Mouse (Mus musculus) heart, embryonic 16.5 days (tissue): ENCODE measurements at regions not wholly inside any gene's neighbourhood (a gene's known extent, or its start where the extent isn't known, plus 50 kb on each side); places are given as distances from the start of the nearest gene placed in this dataset.
A peak's percentile ranks its signal among the peaks of the same experiment; 100 is the strongest.

Experiments used
- ATAC-seq: fragments of 200-750 bp; cut with Nextera tagmentation; replicated peaks from 2 replicates; pipeline ENCODE4 v1.8.0; 2017; ENCODE audit warnings: moderate number of reproducible peaks; ENCODE audit not compliant: insufficient read depth, low FRiP score; ENCODE audit errors: extremely low read depth
- H3K27ac ChIP-seq: fragments of 300-500 bp; sonication (generic); 2 replicates; pipeline ENCODE4 v1.5.1; 2014; ENCODE audit warnings: mild to moderate bottlenecking, low read length, control low read depth, moderate library complexity
- H3K27me3 ChIP-seq: fragments of 300-500 bp; sonication (generic); 2 replicates; pipeline ENCODE4 v1.6.1; 2014; ENCODE audit warnings: low read length, mixed read lengths; ENCODE audit not compliant: control insufficient read depth, insufficient read depth
- H3K36me3 ChIP-seq: fragments of 300-500 bp; sonication (generic); 2 replicates; pipeline ENCODE4 v1.6.1; 2014; ENCODE audit not compliant: control insufficient read depth, insufficient read depth
- H3K4me1 ChIP-seq: fragments of 300-500 bp; sonication (generic); 2 replicates; pipeline ENCODE4 v1.6.1; 2014; ENCODE audit warnings: low read length, mixed read lengths; ENCODE audit not compliant: control insufficient read depth, insufficient read depth
- H3K4me2 ChIP-seq: fragments of 300-500 bp; sonication (generic); 2 replicates; pipeline ENCODE4 v1.6.1; 2014; ENCODE audit warnings: low read depth, mild to moderate bottlenecking, control low read depth, low read length
- H3K4me3 ChIP-seq: fragments of 300-500 bp; sonication (generic); 2 replicates; pipeline ENCODE4 v1.5.1; 2014; ENCODE audit warnings: mild to moderate bottlenecking, control low read depth, low read length
- H3K9ac ChIP-seq: fragments of 300-500 bp; sonication (generic); 2 replicates; pipeline ENCODE4 v1.6.1; 2014; ENCODE audit warnings: low read length, control low read depth
- H3K9me3 ChIP-seq: fragments of 300-500 bp; sonication (generic); replicated peaks from 2 replicates; pipeline ENCODE4 v1.6.1; 2016; ENCODE audit warnings: low read length; ENCODE audit not compliant: control insufficient read depth
- WGBS: fragments of 180-500 bp; shearing (Covaris S2); extraction: QIAGEN DNeasy Blood & Tissue Kit; methylation state at CpG from one replicate; pipeline ENCODE4 v1.1.7; 2014; 5-methylcytosine and 5-hydroxymethylcytosine counted together

DNA sequence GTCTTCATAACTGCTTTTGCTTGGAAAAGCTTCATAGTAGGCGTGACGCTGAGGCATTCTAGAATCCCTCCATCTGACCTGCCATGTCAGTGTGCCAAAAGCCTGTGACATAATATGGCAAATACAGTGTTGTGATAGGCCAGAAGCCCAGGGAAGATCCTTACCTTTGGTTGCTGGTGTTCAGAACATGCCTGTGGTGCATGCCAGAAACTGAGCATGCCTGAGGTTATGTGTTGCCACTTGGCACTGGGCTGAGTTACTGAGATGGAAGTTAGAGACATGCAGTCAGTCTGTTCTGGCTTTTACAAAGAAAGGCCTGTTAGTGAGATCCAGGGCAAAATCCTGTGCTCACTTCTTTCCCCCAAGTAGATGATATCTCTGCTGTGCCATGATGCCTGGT lies 412.7 kb upstream of the Gm11042 start:
- Histone ChIP-seq H3K4me2 (no peak overlapping the region), H3K9ac (no peak overlapping the region), H3K27me3 (no peaks in the 10 kb centered on the region), H3K27ac (no peak overlapping the region), H3K4me1 (no peaks in the 10 kb centered on the region), H3K36me3 (no peaks in the 10 kb centered on the region), H3K4me3 (no peak overlapping the region), H3K9me3 (no peaks in the 10 kb centered on the region)
- no peak for ATAC-seq
- WGBS = 95% methylated on average over 2 of the region's 2 CpGs

DNA sequence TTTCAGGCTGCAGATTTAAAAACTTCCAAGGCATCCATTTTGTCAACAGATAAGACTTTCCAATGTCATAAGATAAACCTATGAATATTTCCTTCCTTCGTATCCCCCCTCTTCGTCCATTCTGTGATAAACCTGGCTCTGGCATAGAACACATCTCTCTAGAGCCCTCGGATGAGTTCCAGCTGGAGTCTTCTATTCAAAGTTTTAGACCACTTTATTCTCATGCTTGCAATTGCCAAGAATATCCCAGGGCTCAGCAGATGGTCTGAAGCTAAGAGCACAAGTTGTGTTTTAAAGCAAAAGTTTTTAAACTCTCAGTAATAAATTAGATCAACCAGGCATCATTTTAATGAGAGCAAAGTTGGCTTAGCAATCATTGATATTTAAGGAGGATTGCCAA lies 363.0 kb upstream of the Gm11042 start:
- no peak overlapping the region for H3K9ac ChIP-seq

DNA sequence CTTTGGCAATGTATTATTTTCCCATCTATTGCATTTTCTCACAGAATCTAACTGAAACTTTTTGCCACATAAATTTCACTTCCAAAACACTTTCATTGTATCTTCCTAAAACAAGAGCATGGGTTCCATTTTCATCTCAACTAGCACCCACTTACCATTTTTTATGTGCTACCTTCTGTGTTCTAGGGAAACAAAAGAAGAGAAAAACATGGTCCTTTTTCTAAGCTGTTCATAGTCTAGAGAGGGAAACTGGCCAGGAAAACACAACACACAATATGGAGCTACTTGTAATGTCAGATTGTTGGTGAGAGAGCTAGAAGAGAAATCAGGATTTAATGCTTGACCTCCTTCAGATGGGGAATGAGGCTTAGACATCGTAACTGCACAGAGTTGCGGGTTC lies 361.6 kb upstream of the Gm11042 start:
- no peak for ATAC-seq

More for the DNA sequence above, 363.0 kb upstream of the Gm11042 start:
- no peaks in the 10 kb centered on the region for H3K9me3 ChIP-seq
- 71% methylated on average over 3 of the region's 3 CpGs for WGBS
- H3K36me3 ChIP-seq = no peaks in the 10 kb centered on the region
- no peak overlapping the region for H3K27ac ChIP-seq
- H3K4me3 ChIP-seq = no peak overlapping the region
- H3K27me3 ChIP-seq = no peaks in the 10 kb centered on the region
- H3K4me2 ChIP-seq = no peak overlapping the region
- H3K4me1 ChIP-seq = no peaks in the 10 kb centered on the region
- ATAC-seq = no peak

DNA sequence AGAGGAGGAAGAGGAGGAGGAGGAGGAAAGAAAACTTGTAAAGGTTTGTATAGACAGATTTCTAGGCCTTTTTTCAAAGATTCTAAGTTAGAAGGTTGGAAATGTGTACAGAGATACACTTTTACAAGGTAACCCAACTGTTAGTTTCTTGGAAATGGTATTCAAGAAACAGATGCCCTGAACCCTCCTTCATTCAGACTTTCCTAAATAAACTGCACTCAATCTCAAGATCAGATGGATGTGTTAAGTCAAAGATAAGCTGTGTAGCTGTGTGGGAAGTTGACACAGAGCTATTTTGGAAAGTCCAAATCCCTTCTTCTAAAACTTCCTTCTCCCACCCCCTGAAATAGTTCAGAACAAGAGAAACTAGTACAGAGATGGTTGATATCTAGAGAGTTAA lies 342.2 kb upstream of the Gm11042 start:
- no peak overlapping the region for H3K4me3 ChIP-seq
- no peaks in the 10 kb centered on the region for H3K9me3 ChIP-seq
- H3K9ac ChIP-seq = no peak overlapping the region
- no peaks in the 10 kb centered on the region for H3K36me3 ChIP-seq
- no peaks in the 10 kb centered on the region for H3K27me3 ChIP-seq
- no peak overlapping the region for H3K27ac ChIP-seq
- ATAC-seq = no peak
- no peak overlapping the region for H3K4me2 ChIP-seq
- no peaks in the 10 kb centered on the region for H3K4me1 ChIP-seq

More for the DNA sequence above, 361.6 kb upstream of the Gm11042 start:
- Histone ChIP-seq H3K9ac (no peak overlapping the region), H3K4me3 (no peak overlapping the region), H3K27me3 (no peaks in the 10 kb centered on the region), H3K36me3 (no peaks in the 10 kb centered on the region), H3K4me1 (no peaks in the 10 kb centered on the region), H3K4me2 (no peak overlapping the region), H3K9me3 (no peaks in the 10 kb centered on the region), H3K27ac (no peak overlapping the region)
- WGBS = 88% methylated on average over 2 of the region's 2 CpGs

DNA sequence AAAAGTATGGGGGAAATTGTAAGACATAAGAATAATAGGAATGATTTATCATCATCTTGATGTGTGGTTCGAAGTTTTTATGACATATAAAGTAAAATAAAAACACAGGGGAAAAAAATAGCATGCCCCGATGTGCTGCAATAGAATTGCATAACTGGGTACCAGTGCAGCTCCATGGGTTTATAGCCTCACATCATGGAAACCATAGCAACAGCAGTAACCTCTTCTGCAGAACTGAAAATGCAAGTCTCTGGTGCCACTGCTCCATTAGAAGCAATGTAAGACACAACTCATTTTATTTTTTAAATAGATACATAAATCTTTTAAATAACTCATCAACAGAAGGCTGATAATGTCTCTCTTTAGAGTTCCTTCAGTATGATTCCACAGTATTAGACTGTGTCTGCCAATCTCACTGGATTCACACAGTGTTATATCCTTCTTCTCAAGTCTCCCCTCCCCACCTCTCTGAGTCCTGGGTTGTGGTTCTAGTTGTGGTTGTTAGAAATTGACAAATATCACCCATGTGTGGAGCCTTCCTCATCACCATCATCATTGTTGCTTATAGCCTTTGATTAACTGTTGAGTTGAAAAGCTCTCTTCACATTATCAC lies 340.9 kb upstream of the Gm11042 start:
- 69% methylated on average over 2 of the region's 2 CpGs for WGBS
- no peaks in the 10 kb centered on the region for H3K36me3 ChIP-seq

DNA sequence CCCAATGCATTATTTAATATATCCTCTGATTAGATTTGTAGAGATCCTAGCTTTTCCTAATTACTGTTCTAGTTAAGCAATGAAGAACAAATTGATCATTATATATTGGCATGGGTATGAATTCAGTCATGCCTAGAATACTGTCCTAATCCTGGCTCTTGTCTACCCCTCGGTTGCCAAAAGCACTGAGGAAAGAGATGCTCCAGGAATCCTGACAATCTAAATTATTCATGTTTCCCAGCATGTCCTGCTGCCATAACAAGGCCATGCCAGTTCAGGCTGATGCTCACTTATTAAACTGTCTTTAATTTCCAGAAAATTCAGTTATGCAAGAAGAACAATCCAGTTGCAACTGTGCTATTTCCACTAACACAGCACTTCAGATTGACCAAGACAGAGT lies 335.1 kb upstream of the Gm11042 start:
- Histone ChIP-seq H3K9ac (no peak overlapping the region), H3K4me3 (no peak overlapping the region), H3K9me3 (no peaks in the 10 kb centered on the region), H3K4me1 (no peaks in the 10 kb centered on the region), H3K36me3 (no peaks in the 10 kb centered on the region), H3K4me2 (no peak overlapping the region), H3K27me3 (no peaks in the 10 kb centered on the region), H3K27ac (no peak overlapping the region)
- no peak for ATAC-seq
- WGBS = 47% methylated on average over 1 of the region's 1 CpGs

More for the DNA sequence above, 340.9 kb upstream of the Gm11042 start:
- H3K9ac ChIP-seq = no peak overlapping the region
- H3K27me3 ChIP-seq = no peaks in the 10 kb centered on the region
- H3K27ac ChIP-seq = no peak overlapping the region
- no peaks in the 10 kb centered on the region for H3K4me1 ChIP-seq
- ATAC-seq = no peak
- H3K9me3 ChIP-seq = no peaks in the 10 kb centered on the region
- H3K4me2 ChIP-seq = no peak overlapping the region
- H3K4me3 ChIP-seq = no peak overlapping the region

DNA sequence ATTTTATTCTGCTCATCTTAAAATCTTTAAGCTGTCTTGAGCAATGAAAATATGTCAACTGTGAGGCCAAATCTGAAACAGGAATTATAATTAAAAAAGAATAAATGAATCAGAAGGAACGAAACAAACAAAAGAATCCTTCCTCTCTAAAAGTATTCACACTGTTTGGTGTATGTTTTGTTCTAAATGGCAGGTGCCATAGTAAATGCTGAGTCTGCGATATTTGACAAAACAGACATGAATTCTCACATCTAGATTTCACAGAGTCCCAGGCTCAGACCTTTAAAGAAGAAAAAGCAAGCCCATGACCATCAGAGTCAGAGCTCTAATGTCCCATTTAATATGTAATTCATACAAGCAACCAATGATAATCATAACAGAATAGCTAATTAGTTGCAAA lies 316.6 kb upstream of the Gm11042 start:
- Histone ChIP-seq H3K4me2 (no peak overlapping the region), H3K4me3 (no peak overlapping the region), H3K27ac (no peak overlapping the region), H3K9me3 (no peaks in the 10 kb centered on the region), H3K36me3 (no peaks in the 10 kb centered on the region), H3K9ac (no peak overlapping the region), H3K4me1 (no peaks in the 10 kb centered on the region), H3K27me3 (no peaks in the 10 kb centered on the region)
- no peak for ATAC-seq
- WGBS = 76% methylated on average over 2 of the region's 2 CpGs

DNA sequence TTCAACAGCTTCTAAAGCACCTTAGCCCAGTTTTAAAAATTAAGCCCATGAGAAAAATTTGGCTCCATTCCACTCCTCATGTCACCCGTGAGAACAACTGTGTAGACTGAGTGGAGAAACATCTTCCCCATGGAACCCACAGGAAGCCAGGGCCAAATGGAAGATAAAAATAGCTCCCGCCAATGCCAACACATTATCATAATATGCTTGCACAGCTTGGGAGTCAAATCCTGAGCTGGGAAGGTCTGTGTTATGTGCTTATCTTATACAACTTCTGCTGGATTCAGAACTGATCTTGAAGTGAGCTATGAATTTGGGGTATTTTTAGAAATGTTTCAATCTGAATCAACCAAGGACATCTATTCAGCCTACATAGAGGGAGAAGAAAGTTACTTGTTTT lies 279.0 kb upstream of the Gm11042 start:
- WGBS = 23% methylated on average over 2 of the region's 2 CpGs
- peak; percentile 76 for ATAC-seq
- H3K4me3 ChIP-seq = no peak overlapping the region
- H3K27ac ChIP-seq = peak overlapping the region; percentile 54
- no peak overlapping the region for H3K9ac ChIP-seq
- H3K4me2 ChIP-seq = no peak overlapping the region
- no peaks in the 10 kb centered on the region for H3K27me3 ChIP-seq
- no peaks in the 10 kb centered on the region for H3K9me3 ChIP-seq
- H3K4me1 ChIP-seq = no peaks in the 10 kb centered on the region; the same call in 1 of the 2 replicates
- no peaks in the 10 kb centered on the region for H3K36me3 ChIP-seq

DNA sequence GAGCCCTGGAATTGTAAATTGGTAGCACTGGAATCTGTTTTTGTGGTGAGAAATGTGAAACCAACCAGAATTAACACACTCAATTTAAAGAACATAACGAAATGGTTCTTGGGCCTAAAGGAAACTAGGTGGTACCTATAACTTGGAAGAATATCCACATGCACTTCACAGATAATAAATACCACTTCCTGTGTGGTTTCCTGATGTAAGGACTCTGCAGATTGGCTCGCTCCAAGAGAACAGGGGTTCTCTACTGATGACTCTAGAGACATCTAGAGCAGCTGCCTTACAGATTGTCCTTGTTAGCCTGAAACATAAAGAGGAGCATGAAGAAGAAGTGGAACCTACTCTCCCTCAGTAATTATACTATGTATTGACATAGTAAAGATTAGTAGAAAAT lies 238.4 kb upstream of the Gm11042 start:
- H3K4me2 ChIP-seq = no peak overlapping the region
- H3K27me3 ChIP-seq = no peaks in the 10 kb centered on the region
- no peak overlapping the region for H3K9ac ChIP-seq
- WGBS = 66% methylated on average over 2 of the region's 2 CpGs
- H3K4me1 ChIP-seq = no peaks in the 10 kb centered on the region
- H3K27ac ChIP-seq = no peak overlapping the region
- no peak for ATAC-seq
- H3K4me3 ChIP-seq = no peak overlapping the region
- no peaks in the 10 kb centered on the region for H3K9me3 ChIP-seq
- H3K36me3 ChIP-seq = no peaks in the 10 kb centered on the region
